ENCODE assay signal across 8 mouse cellular contexts in the genomic region with DNA sequence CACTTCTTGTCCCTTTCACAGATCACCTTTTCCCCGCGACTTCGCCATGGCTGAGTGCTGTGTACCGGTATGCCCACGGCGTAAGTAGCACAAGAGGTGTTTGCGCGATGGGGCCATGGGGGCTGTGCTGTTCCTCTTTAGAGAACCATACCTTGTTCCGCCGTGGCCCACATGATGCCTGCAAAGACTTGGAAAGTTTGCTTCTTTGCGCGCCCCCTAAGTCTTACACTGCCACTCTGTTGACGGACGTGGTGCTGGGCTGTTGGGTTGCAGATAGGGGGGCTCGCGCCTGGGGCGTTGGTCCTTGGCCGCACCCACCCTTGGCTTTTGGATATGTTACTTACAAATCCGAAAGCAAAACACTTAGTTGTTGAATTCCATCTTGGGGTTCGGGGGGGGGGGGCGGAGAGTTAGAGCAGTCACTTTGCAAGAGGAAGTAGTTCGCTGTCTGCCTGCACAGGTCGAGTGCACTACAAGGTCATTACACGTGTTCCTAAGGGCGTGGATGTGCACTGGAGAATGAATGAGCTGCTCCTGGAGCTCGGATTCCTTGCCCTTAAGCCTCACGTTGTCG. TPM values are rescaled to one million over a fixed set of nuclear protein-coding genes. Genes with fewer than 3 reads are reported as not detected.
A peak's percentile ranks its signal among the peaks of the same experiment; 100 is the strongest.
DNase-seq lines count a peak whose midpoint lies in the region; ATAC-seq and TF ChIP-seq lines count a peak whose summit lies in the region.

No protein-coding gene starts in this region.

- intact Hi-C loops in gastrocnemius, adult 2 months (cut with DNase I) = loop anchor here (2.0 kb wide), 2 partner anchors 17 to 81 kb away; partner anchors contain the start of genes Comtd1, Dusp13 and Samd8
- intact Hi-C loops in gastrocnemius, postnatal 36 days (cut with DNase I) = no loop called here

- ATAC-seq in G1E (ENCODE audit: extremely low read depth, insufficient number of reproducible peaks, low FRiP score, poor library complexity, severe bottlenecking) = no peak
- peak; percentile 0; the same call in 1 of the 2 replicates for ATAC-seq in heart, postnatal 0 days (ENCODE audit: insufficient read depth, low read depth)
- peak; percentile 1; the same call in 1 of the 2 replicates for ATAC-seq in liver, embryonic 12.5 days

- H3K27me3 ChIP-seq in G1E (ENCODE audit: insufficient read depth, low read length) = no peaks in the 10 kb centered on the region
- no peaks in the 10 kb centered on the region for H3K27me3 ChIP-seq in heart, postnatal 0 days (ENCODE audit: control insufficient read depth, insufficient read depth, low read length)
- no peaks in the 10 kb centered on the region for H3K27me3 ChIP-seq in liver, embryonic 12.5 days (replicated peaks)

- no peak for TF ChIP-seq EP300 in heart, postnatal 0 days (IDR thresholded peaks at IDR 0.05; ENCODE audit: low read depth)

- TF ChIP-seq POLR2A in olfactory bulb, adult 2 months (IDR thresholded peaks at IDR 0.05; ENCODE audit: insufficient read depth, low read depth, low read length) = no peak

- WGBS in heart, postnatal 0 days = under 1% methylated on average over 28 of the region's 28 CpGs
- WGBS in liver, embryonic 12.5 days (ENCODE audit: insufficient replicate concordance) = under 1% methylated on average over 28 of the region's 28 CpGs
- under 1% methylated on average over 28 of the region's 28 CpGs for WGBS in olfactory bulb, adult 2 months

- peaks cover 47% of the 10 kb centered on the region for H3K4me1 ChIP-seq in G1E (ENCODE audit: insufficient read depth, low read depth, low read length)
- H3K4me1 ChIP-seq in heart, postnatal 0 days (ENCODE audit: control insufficient read depth, insufficient read depth) = peaks cover 27% of the 10 kb centered on the region
- peaks cover 70% of the 10 kb centered on the region for H3K4me1 ChIP-seq in liver, embryonic 12.5 days
- peaks cover 3% of the 10 kb centered on the region; the same call in 1 of the 2 replicates for H3K4me1 ChIP-seq in olfactory bulb, adult 2 months (ENCODE audit: control insufficient read depth, insufficient read depth, low read length)

- H3K9ac ChIP-seq in heart, postnatal 0 days (replicated peaks; ENCODE audit: low read depth, low read length) = peak overlapping the region; percentile 92
- H3K9ac ChIP-seq in liver, embryonic 12.5 days = peak overlapping the region; percentile 95

- H3K9me3 ChIP-seq in G1E (replicated peaks) = no peaks in the 10 kb centered on the region
- H3K9me3 ChIP-seq in heart, postnatal 0 days (replicated peaks; ENCODE audit: control insufficient read depth, low read length) = no peaks in the 10 kb centered on the region
- H3K9me3 ChIP-seq in liver, embryonic 12.5 days (replicated peaks) = no peaks in the 10 kb centered on the region

- TF ChIP-seq CTCF in gastrocnemius, adult 2 months (IDR thresholded peaks at IDR 0.05) = no peak
- no peak for TF ChIP-seq CTCF in G1E (IDR thresholded peaks at IDR 0.05; ENCODE audit: low read depth, low read length)
- TF ChIP-seq CTCF in heart, postnatal 0 days (IDR thresholded peaks at IDR 0.05; ENCODE audit: low read depth) = no peak
- TF ChIP-seq CTCF in olfactory bulb, adult 2 months (IDR thresholded peaks at IDR 0.05; ENCODE audit: insufficient read depth, low read depth, low read length) = no peak

- peak overlapping the region; percentile 100 for H3K27ac ChIP-seq in gastrocnemius, adult 2 months
- peak overlapping the region; percentile 96 for H3K27ac ChIP-seq in heart, postnatal 0 days (ENCODE audit: low read depth)
- peak overlapping the region; percentile 93 for H3K27ac ChIP-seq in liver, embryonic 12.5 days
- H3K27ac ChIP-seq in olfactory bulb, adult 2 months (ENCODE audit: insufficient read depth, low read depth, low read length) = peak overlapping the region; percentile 98; the same call in 1 of the 2 replicates

- H3K4me3 ChIP-seq in gastrocnemius, adult 2 months = peak overlapping the region; percentile 77
- peak overlapping the region; percentile 94 for H3K4me3 ChIP-seq in G1E (ENCODE audit: low read depth, low read length)
- H3K4me3 ChIP-seq in heart, postnatal 0 days (ENCODE audit: low read depth, low read length) = peak overlapping the region; percentile 93
- peak overlapping the region; percentile 96 for H3K4me3 ChIP-seq in liver, embryonic 12.5 days
- H3K4me3 ChIP-seq in olfactory bulb, adult 2 months (ENCODE audit: insufficient read depth, low read depth, low read length) = peak overlapping the region; percentile 75

- H3K36me3 ChIP-seq in G1E (replicated peaks) = peaks cover 39% of the 10 kb centered on the region
- peaks cover 36% of the 10 kb centered on the region for H3K36me3 ChIP-seq in heart, postnatal 0 days (replicated peaks; ENCODE audit: control insufficient read depth, insufficient read depth, low read length)
- H3K36me3 ChIP-seq in liver, embryonic 12.5 days = peaks cover 43% of the 10 kb centered on the region

- DNase-seq in gastrocnemius, adult 2 months = no peak
- no peak for DNase-seq in gastrocnemius, postnatal 4 days (ENCODE audit: low spot score in 2 of 2)
- no peak for DNase-seq in G1E (ENCODE audit: low spot score)
- DNase-seq in heart, postnatal 0 days (ENCODE audit: low spot score) = peak; percentile 52
- no peak for DNase-seq in gastrocnemius, postnatal 36 days
- no peak for DNase-seq in MN1 (ENCODE audit: low spot score)

- peak overlapping the region; percentile 64 for H3K4me2 ChIP-seq in heart, postnatal 0 days (ENCODE audit: low read depth, low read length)
- peak overlapping the region; percentile 81 for H3K4me2 ChIP-seq in liver, embryonic 12.5 days

RNA-seq across cellular contexts. Expression of gene Vdac2, which starts 6.9 kb away (rescaled TPM):
- 100 to 1,000 TPM; 320 to 332 TPM for total RNA-seq in gastrocnemius, adult 2 months (2021)
- total RNA-seq in gastrocnemius, postnatal 4 days (2021) = 100 to 1,000 TPM; 266 to 297 TPM
- 525 and 570 TPM in 2 replicates for total RNA-seq in G1E (2014; fragmentation: Nextera tagmentation)
- 445 and 495 TPM in 2 replicates for total RNA-seq in G1E (2017)
- polyA plus RNA-seq in G1E (2012) = 636 and 648 TPM in 2 replicates
- total RNA-seq in heart, postnatal 0 days (2014; rRNA removed; ENCODE audit: low replicate concordance) = 619 and 692 TPM in 2 replicates
- 660 and 663 TPM in 2 replicates for polyA plus RNA-seq in heart, postnatal 0 days (2015; fragmentation: Nextera tagmentation; extraction: Ambion mirVana)
- polyA plus RNA-seq in liver, embryonic 12.5 days (2016; fragmentation: Nextera tagmentation; extraction: Ambion mirVana) = 194 and 198 TPM in 2 replicates
- not detected in 2 replicates for polyA plus RNA-seq in olfactory bulb, adult 2 months (2012; ENCODE audit: insufficient read depth, insufficient read length, low replicate concordance, missing spikeins)
- total RNA-seq in gastrocnemius, postnatal 36 days (2021) = 100 to 1,000 TPM; 278 to 305 TPM

RNA-seq across cellular contexts. Expression of gene Comtd1, which starts 16.9 kb away (rescaled TPM):
- 10 to 100 TPM in 1 of 2 experiments, 1 to 10 TPM in 1; 8.8 to 13.0 TPM for total RNA-seq in gastrocnemius, adult 2 months (2021)
- total RNA-seq in gastrocnemius, postnatal 4 days (2021) = 10 to 100 TPM; 10.3 to 13.9 TPM
- total RNA-seq in G1E (2014; fragmentation: Nextera tagmentation) (23.3 and 33.0 TPM in 2 replicates), G1E (2017) (20.6 and 24.5 TPM in 2 replicates)
- 49.2 and 49.5 TPM in 2 replicates for polyA plus RNA-seq in G1E (2012)
- 18.3 and 53.5 TPM in 2 replicates for total RNA-seq in heart, postnatal 0 days (2014; rRNA removed; ENCODE audit: low replicate concordance)
- polyA plus RNA-seq in heart, postnatal 0 days (2015; fragmentation: Nextera tagmentation; extraction: Ambion mirVana) = 27.8 and 30.6 TPM in 2 replicates
- 35.7 and 41.3 TPM in 2 replicates for polyA plus RNA-seq in liver, embryonic 12.5 days (2016; fragmentation: Nextera tagmentation; extraction: Ambion mirVana)
- not detected in 2 replicates for polyA plus RNA-seq in olfactory bulb, adult 2 months (2012; ENCODE audit: insufficient read depth, insufficient read length, low replicate concordance, missing spikeins)
- total RNA-seq in gastrocnemius, postnatal 36 days (2021) = 10 to 100 TPM in 1 of 2 experiments, 1 to 10 TPM in 1; 6.9 to 10.4 TPM
